Mouse (Mus musculus): Measurements from ENCODE around the gene Plxna1.

Gene Plxna1

DNA sequence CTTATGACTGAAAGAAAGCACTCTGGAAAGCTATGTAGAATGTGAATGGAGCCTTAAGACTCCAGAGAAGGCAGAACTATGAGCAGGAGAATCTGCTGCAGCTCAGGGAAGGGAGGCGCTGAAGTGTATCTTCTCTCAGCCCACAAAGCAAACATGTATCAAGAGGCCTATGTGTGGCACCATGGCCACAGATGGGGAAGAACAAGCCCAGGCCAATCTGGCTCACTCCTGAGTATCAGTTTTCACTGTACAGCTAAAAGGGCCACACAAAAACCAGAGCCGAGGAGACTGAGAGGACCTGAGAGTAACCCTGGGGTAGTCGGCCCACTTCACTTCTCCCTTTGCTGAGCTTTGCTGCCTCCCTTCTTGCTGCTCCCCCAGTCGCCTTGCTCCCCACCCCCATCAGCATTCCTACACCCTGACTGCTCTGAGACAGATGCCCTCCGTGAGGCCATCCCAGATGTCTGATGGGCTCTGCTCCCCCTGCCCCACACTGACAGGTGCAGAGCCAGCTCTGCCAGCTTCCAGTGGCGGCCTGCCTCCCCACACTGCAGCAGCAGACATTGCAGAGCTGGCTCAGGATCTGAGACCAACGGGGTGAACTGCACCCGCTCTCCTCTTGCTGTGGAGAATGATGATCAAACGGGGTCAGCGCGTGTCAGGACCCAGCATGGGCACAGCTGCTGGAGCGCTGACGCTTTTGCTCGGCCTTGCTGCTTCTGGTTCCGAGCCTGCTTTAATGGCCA is 34.5 kb downstream of the Plxna1 start:
- peak; percentile 38 for DNase-seq

DNA sequence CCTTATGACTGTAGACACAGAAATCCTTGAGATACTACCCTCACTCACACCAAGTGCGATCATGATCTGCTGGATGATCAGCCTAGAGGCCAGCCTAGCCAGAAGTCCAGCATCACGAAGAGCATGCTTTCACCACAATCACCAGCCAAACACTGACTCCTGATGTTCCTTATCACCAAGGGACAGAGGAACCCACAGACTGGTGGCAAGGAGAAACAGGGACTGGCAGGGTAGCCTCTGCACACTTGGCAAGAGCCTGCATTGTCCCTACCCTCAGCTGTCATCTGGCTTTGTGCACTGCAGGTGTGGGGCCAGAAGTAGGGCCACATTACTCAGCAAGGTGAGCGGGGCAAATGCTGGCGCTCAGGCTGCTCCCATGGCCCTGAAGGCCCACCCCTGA is 37.6 kb downstream of the Plxna1 start:
- DNase-seq = no peak

DNA sequence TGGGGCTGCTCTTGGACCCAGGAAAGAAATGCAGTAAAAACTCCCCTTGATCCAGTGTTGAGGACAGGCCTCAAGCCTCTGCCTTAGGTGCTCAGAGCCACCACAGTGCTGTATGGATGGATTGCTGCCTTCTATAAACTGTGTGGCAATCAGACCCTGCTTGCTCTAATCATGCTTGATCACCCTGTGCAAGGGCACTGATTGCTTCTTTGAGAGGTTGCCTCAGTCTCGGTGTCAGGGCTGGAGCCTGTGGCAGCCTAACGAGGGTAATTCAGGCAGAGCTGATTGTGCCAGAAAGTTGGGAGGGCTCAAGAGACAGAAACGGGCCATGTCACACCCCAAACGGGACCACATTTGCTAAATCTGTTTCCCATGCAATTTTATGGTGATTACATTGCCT is 47.2 kb downstream of the Plxna1 start:
- no peak for DNase-seq

DNA sequence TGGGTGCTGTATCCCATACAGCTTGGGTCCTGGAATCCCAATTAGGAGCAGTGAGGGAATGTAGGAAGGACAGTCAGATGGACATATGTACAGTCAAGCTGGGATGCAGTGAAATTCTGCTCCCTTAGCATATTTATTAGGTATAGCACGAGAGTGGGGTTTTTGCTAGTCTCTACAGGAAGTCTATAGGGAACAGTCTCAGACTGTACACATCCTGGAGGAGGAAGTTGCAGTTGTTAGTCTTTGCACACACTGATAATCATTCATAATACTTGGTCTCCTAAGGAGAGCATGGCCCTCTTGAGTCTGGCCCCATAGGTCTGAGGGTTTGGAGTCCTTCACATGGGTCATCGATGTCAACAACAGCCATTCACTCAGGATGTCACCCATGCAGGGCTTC is 50.9 kb downstream of the Plxna1 start:
- DNase-seq = no peak

DNA sequence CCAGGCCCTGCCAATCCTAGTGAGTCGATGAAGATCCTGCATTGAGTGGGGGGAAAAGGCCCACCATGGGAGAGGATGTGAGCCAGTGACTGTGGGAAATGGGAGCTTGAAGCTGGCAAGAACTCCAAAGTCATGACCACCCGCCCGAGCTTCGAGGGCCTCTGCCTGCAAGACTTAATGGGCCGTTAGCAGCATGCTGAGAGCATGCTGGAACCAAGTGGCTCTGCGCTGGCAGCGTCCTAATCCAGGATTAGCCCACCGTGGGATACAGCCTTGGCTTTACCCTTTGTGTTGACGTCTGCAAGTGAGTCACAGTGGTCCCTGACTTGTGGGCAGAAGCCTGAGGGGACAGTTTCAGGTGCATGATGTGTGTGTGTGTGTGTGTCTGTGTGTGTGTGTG is 52.2 kb downstream of the Plxna1 start:
- peak; percentile 72 for DNase-seq

DNA sequence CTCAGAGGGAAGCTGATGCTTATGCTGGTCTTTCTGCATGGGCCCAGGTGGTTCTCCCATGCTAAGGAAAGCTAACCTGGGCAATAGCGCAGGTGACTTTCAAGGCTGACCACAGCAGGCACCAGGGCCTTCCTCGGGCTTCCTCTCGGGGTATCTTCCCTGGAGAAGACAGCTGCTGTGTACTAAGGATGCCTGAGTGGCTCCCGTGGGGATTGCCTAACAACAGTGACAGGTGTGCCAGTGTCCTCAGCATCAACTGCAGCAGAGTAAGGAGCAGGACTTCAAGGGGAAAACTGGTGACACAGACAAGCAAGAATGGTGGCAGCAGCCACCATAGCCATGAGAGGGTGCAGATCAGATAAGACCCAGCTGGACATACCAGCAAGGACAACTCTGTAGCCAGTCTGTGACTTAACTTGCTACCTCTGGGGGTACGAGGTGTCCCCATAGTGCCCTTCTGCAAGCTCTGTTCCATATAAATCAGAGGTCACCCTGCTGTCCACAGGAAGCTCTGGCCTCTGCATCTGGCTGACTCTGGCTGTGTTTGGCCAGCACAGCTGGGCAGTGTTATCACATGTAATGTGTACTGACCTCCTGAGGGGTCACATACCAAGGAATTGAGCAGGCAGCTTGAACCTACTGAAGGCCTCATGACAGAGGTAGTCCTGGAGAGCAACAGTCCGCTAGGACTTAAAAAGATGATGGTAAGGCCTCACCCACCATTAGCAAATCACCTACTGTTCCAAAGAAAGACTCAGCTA is 54.0 kb downstream of the Plxna1 start:
- no peak for DNase-seq

DNA sequence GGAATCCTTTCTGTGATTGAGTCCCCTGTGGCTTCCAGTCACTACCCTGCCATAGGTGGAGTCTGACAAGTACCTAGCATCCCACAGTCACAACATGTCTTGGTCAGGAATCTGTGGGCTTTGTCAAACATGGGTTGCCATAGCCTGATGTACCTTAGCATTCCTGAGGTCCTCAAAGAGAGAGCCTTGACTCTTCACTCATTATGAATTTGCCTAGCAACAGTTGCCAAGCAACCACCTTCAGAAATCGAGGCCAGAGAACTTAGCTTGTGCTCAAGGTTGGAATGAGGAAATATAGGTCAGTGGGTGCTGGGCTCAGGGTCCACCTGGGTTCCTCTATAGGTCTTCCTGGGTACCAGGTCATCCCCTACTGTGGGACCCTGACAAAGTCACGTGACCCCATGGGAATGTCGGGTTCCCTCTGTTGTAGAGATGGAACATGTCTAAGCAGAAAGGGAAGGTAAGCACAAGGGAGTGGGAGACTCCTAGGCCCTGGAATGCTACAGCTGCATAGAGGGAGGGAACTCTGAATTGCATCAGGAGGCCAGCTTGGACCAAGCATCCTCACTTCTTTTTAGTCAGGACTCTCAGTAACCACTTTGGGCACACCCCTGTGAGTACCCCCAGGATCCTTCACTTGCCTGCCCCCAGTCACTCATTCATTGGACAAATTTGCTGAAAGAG is 57.9 kb downstream of the Plxna1 start:
- DNase-seq = peak; percentile 59

DNA sequence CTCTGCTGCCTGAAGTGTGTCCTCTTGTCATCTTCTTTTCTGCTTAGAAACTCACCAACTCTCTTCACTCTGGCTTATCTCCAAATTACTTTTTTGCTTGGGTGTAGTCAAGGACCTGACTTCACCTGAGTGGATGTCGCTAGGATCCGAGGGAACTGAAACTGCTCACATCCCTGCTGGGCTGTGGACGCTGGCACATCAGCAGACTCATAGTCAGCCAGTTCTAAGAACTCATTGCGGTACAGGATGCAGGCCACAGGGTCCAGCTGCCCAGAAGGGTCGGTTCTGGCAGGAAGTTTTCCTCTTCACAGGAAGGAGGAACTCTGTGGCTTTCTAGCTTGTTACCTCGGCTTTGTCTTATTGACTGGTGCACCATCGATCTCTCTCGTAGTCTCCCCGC is 62.6 kb downstream of the Plxna1 start:
- no peak for DNase-seq

DNA sequence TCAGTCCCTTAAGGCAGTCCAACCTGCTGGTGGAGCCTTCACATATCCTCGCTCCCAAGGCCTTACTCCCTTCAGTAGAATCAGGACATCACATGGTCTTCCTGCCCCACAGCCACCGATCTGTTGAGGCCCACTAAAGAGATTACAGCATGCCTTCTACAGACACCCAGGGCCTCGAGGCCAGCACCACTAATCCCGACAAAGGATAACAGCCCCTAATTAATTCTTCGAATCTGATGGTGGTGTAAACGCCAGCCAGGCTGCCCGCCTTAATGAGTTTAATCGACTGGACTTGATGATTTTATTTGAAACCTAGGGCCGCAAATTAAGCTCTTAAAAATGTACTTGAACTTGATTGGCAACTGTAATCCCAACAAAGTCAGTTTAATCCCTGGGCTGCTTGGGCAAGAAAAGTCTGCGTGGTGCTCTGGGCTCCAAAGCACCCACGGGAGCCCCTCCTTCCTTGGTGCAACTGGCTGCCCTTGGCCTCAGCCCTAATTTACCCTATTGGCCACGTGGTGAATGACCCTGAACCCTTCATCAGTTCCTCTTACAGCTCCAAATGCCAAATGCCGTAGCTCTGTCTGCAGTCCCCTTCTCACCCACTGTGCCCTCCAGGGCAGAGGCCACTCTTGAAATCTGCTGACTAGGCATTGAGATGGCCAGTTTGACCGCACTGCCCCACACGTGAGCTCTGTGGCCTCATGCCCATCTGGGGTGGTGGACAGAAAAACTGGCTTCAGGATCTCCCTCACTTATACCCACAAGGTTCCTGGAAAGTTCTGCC is 65.3 kb downstream of the Plxna1 start:
- peak; percentile 95 for DNase-seq

DNA sequence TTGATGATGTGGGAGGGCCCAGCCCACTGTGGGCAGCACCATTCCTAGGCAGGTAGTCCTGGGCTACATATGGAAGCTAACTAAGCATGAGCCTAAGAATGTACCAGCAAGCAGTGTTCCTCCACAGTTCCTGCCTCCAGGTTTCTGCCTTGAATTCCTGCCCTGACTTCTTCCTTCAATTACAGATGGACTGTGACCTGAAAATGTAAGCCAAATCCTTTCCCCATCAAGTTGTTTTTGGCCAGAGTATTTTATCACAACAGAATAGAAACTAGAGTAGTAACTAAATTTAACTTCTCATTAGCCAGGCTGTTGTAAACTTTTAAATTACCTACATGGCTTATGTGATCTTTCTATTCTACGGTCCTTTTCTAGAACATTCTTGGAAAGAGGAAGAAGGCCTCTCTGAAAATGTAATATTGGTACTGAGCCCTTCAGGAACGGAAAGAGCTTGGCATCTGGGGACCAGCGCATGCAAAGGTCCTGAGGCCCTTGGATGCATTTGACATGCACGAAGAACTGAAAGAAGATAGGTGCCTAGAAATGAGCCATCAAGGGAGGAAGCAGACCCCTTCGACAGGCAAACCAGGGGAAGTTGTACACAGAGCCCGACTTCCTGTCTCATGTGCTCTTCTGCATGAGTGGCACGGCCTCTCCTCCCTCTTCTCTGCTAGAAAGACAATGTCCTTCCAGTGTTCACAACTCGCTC is 66.3 kb downstream of the Plxna1 start:
- no peak for DNase-seq

DNA sequence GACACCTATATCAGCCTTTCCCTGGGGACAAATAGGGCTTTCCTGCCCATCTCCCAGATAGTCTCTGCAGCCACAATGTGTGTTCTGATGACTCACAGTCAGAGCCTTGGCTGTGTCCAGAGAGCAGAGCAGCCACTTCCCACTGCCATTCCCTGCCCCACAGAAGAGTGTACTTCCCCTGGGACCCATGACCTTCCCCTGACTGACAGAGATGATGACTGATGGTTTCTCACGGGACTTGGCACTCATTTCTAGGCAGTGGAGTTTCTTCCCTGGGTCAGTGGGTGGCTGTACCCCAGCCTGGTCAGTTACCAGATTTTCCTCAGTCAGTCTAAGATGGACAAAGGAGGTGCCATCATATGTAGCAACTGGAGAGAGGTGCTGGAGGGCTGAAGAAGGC is 67.8 kb downstream of the Plxna1 start:
- DNase-seq = no peak

DNA sequence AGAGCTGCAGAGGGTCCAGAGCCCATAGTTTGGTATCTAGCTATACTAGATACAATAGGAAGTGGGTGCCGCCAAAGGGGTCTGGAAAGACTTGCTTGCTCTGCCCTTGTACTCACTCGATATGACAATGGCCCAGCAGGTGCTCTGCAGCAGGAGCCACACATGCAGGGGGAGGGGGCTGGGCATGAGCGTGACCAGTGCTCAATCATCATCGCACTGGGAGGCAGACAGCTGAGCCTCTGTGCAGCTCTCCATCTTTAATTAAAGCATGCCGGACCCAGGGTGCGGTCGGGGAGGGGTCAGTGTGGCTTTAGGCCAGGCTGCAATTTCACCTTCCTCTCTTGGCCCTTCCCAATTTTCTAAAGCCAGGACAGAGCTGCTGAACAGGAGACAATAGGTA is 70.9 kb downstream of the Plxna1 start:
- peak; percentile 62 for DNase-seq

DNA sequence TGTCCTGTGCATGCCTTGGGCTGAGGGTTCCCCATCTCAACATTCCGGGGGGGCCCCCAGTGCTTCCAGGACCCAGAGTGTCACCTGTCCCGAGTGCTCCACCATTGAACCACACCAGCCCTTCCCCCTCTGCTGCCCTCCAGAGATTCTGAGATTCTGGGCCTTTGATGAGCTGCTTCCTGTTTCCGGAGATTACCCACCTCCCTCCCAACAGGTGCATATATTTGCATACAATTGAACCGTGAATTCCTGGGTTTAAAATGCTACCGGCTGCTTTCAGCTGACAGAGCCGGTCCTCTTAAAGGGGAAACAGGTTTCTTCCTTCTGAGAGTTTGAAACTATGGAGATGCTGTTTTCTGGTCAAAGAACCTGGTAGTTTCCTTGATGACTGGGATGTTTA is 74.3 kb downstream of the Plxna1 start:
- no peak for DNase-seq

DNA sequence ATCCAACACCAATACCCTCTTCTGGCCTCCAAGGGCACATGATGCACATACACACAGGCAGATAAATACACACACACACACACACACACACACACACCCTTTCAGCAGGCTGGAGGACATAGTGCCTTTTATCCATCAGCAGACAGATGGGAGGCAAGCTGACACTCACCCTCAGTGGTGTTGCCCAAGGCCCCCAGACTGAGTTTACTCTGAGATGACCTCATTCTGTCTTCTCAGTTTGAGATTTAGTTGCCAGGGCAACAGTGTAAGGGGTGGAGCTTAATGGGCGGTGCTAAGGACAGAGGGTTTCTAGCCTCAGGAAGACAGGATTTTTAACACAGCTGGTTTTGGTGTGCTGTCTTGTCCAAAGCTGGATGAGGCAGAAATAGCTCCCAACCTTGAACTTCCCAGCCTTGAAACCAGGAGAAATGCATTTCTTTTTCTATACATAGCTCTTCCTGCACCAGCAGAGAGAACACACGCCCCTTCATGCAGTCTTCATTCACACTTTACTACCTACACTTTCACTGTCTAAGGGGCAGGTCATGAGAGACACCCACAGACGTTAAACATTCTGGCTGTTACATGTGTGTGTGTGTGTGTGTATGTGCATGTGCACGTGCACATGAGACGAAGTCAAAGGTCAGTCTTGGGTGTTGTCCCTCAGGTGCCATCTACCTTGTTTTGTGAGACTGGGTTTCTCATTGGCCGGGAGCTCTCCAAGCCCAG is 75.6 kb downstream of the Plxna1 start:
- peak; percentile 98 for DNase-seq

DNA sequence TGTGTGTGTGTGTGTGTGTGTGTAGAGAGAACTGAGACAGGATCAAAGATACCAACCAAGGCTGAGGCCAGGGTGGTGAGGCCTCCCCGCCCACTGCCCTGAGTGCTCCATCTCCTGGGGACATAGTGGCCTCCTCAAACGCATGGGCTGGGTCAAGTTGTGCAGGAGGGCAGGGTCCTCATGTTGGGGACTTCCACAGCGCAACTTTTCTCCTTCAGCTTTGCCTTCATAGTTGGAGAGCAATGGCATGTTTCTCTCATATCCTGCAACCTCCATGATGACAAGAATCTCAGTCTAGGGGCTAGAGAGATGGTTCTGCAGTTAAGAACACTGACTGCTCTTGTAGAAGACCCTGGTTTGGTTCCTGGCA is 76.1 kb downstream of the Plxna1 start:
- no peak for DNase-seq

DNA sequence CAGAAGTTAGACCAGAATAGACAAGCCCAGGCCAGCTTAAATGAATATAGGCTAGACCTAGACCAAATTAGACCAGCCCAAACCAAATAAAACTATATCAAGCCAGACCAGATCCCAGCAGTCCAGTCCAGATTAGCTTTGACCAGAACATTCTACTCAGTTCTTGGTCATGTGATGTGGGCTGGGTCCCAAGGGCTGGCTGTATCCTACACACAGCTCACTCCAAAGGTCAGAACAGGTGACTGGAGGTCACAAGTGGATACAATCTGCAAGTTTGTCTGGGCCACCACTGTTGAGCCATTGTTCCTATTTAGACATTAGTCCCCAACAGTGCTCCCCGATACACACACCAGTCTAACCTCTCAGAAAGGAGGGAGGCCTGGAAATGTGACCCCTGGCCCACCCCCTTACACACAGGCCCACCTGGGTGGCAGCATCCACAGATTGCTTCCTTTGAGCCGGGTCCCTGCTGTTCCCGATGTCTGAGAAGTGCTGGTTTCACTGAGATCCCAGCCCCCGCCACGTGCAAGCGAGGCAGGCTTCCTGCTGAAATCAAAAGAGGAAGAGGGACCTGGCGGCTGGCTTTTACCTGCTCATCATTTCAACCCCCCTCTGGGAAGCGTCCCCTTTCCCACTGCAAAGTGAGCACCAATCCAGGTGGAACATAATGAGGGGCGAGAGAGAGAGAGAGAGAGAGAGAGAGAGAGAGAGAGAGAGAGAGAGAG is 76.7 kb downstream of the Plxna1 start:
- DNase-seq = peak; percentile 42

DNA sequence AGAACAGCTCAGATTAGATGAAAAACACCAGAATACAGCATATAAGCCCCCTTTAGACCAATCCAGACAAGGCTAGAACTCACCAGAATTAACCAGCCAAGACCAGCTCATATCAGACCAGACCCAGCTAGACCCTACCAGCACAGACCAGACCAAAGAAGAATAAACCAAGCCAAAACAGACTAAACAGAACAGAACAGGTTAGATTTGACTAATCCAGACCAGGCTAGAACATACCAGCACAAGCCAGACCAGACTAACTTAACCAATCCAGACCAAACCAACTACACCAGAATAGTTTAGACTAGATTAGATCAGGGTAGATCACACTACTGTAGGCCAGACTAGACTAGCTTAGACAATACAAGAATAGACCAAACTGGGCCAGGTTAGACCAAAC is 77.3 kb downstream of the Plxna1 start:
- DNase-seq = no peak

DNA sequence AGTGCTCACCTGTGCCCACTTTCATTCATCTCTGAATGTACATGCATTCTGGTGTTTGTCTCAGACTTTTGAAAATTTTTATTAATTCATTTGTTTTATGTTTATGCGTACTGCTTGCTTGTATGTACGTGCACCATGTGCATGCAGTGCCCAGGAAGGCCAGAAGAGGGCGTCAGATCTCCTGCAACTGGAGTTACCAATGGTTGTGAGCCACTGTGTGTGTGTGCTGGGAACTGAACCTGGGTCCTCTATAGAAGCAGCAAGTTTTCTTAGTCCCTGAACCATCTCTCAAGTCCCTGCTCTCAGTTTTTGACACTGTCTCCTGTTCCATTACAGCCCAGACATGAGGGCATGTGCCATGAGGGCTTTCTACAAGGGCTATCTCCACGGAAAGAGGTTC is 79.3 kb downstream of the Plxna1 start:
- no peak for DNase-seq

DNA sequence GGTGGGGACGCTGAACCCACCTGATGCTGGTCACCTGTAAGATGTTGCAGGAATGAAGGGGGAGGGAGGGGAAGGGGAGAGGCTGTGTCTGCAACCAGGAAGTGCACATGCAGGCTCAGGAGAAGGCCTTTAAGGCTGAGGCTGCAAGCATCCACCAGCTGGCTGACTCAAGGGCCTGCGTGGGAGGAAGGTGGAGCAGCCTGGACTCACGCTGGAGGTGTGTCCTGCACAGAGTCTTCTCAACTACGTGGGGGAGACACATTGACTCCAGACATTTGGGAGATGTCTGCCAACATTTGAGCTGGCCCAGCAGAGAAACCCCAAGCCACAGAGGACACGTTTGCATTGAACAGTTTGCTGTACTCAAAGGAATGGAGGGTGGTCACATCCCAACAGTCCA is 79.8 kb downstream of the Plxna1 start:
- DNase-seq = no peak

DNA sequence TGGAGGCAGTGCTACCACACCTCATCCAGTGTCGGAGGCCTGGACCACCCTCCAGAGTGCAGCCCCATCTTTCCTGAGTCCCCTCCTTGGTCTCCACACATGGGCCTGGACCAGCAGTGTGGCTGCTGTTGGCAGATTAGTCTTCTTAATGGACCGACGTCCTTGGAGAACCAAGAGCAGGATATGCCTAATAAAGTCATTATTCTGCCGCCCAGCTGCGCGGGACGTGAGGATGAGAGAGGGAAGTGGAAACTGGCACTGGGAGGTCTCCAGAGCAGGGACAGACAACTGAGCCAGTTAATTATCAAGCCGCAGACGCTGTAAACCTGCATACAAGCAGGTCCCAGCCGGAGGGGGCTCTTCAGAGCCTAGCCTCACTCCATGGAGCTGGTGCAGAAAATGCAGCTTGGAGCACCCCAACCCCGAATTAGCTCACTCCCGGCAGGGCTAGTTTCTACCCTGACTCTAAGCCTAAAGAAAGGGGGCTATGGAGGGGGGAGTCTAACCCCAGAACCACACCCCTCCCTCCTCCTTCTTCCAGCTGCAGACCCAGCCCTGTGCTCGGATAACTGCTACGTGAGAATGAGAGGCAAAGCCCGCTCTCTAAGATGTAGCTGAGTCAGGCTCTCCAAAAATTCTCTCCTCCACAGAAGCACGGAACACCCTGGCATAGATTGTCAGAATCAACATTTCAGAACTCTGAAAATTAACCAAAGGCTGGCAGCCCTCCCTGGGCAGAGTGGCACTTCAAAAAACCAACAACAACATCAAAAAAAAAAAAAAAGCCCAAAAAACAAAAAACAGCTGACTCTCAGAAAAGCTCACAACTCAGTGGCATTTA is 80.7 kb downstream of the Plxna1 start:
- DNase-seq = peak; percentile 55
